ENCODE assay signal across 9 mouse cellular contexts in genomic region chrX:109076355-109076754, GRCm38 (mm10). TPM values are rescaled to one million over a fixed set of nuclear protein-coding genes. Genes with fewer than 3 reads are reported as not detected.
DNase-seq lines count a peak whose midpoint lies in the region; ATAC-seq and TF ChIP-seq lines count a peak whose summit lies in the region.
"Had no signal": no experiment of that assay in that cellular context is flagged by ENCODE, and none has a peak within 500 bp of the region (broad histone marks: within the 10 kb centered on the region; RNA-seq: fewer than 3 reads in every experiment).

No protein-coding gene starts in this region.

- no peak for DNase-seq in frontal cortex, postnatal 14 days (ENCODE audit: low spot score in 2 of 2)
- no peak for DNase-seq in liver, postnatal 0 days
- DNase-seq in liver, embryonic 11.5 days (ENCODE audit: low spot score): no peak
- DNase-seq in adipocyte (ENCODE audit: low spot score): peak; percentile 67
- DNase-seq in naive thymus-derived CD4-positive, alpha-beta T cell, adult 2 months (ENCODE audit: low read depth): peak; percentile 48
- no peak for DNase-seq in gastrocnemius, postnatal 25 days
- no peak for DNase-seq in midbrain, embryonic 10.5 days (ENCODE audit: low spot score)

- no peak overlapping the region for H3K4me3 ChIP-seq in liver, postnatal 0 days (ENCODE audit: low read depth, low read length)
- H3K4me3 ChIP-seq in liver, embryonic 11.5 days (ENCODE audit: low read depth, low read length): no peak overlapping the region
- H3K4me3 ChIP-seq in midbrain, embryonic 10.5 days: no peak overlapping the region
- H3K4me3 ChIP-seq: limb, embryonic 13.5 days had no signal

- H3K36me3 ChIP-seq in liver, postnatal 0 days (replicated peaks; ENCODE audit: insufficient read depth, low read length): no peaks in the 10 kb centered on the region
- no peaks in the 10 kb centered on the region for H3K36me3 ChIP-seq in liver, embryonic 11.5 days (ENCODE audit: control insufficient read depth, insufficient read depth, low read length)
- no peaks in the 10 kb centered on the region for H3K36me3 ChIP-seq in midbrain, embryonic 10.5 days
- H3K36me3 ChIP-seq: limb, embryonic 13.5 days had no signal

- 15% methylated on average over 3 of the region's 3 CpGs for WGBS in liver, postnatal 0 days (ENCODE audit: insufficient replicate concordance)
- WGBS in liver, embryonic 11.5 days: 14% methylated on average over 3 of the region's 3 CpGs
- 15% methylated on average over 3 of the region's 3 CpGs for WGBS in midbrain, embryonic 10.5 days

- no peaks in the 10 kb centered on the region for H3K27me3 ChIP-seq in liver, postnatal 0 days (ENCODE audit: insufficient read depth, low read length)
- H3K27me3 ChIP-seq in liver, embryonic 11.5 days (replicated peaks; ENCODE audit: control insufficient read depth, insufficient read depth, low read length): no peaks in the 10 kb centered on the region
- no peaks in the 10 kb centered on the region for H3K27me3 ChIP-seq in midbrain, embryonic 10.5 days (ENCODE audit: low read depth, poor library complexity, severe bottlenecking)
- H3K27me3 ChIP-seq: limb, embryonic 13.5 days had no signal

- no peaks in the 10 kb centered on the region for H3K4me1 ChIP-seq in liver, postnatal 0 days (ENCODE audit: insufficient read depth)
- H3K4me1 ChIP-seq in liver, embryonic 11.5 days (replicated peaks; ENCODE audit: control insufficient read depth, insufficient read depth, low read length): no peaks in the 10 kb centered on the region
- no peaks in the 10 kb centered on the region for H3K4me1 ChIP-seq in midbrain, embryonic 10.5 days
- H3K4me1 ChIP-seq: limb, embryonic 13.5 days had no signal

- H3K4me2 ChIP-seq in liver, postnatal 0 days (ENCODE audit: low read depth, low read length): no peak overlapping the region
- no peak overlapping the region for H3K4me2 ChIP-seq in liver, embryonic 11.5 days
- H3K4me2 ChIP-seq: limb, embryonic 13.5 days had no signal

- ATAC-seq in frontal cortex, adult (ENCODE audit: low TSS enrichment): peak; percentile 73
- ATAC-seq in liver, postnatal 0 days: no peak
- ATAC-seq in liver, embryonic 11.5 days (replicated peaks; ENCODE audit: low FRiP score): no peak

- no peak overlapping the region for H3K9ac ChIP-seq in liver, postnatal 0 days (replicated peaks)
- no peak overlapping the region for H3K9ac ChIP-seq in liver, embryonic 11.5 days (ENCODE audit: low read depth, low read length)
- H3K9ac ChIP-seq: limb, embryonic 13.5 days had no signal

- no peak for TF ChIP-seq EP300 in liver, postnatal 0 days (IDR thresholded peaks at IDR 0.05; ENCODE audit: low read depth)

- H3K9me3 ChIP-seq in liver, postnatal 0 days (ENCODE audit: low read length): no peaks in the 10 kb centered on the region
- H3K9me3 ChIP-seq in liver, embryonic 11.5 days (ENCODE audit: control insufficient read depth, low read length): no peaks in the 10 kb centered on the region
- no peaks in the 10 kb centered on the region for H3K9me3 ChIP-seq in midbrain, embryonic 10.5 days (replicated peaks)
- H3K9me3 ChIP-seq: limb, embryonic 13.5 days had no signal

- TF ChIP-seq CTCF in liver, postnatal 0 days (IDR thresholded peaks at IDR 0.05; ENCODE audit: low read depth): peak; percentile 60

- H3K27ac ChIP-seq in liver, postnatal 0 days (ENCODE audit: low read depth): no peak overlapping the region
- H3K27ac ChIP-seq in liver, embryonic 11.5 days (ENCODE audit: low read depth, low read length): no peak overlapping the region
- H3K27ac ChIP-seq in midbrain, embryonic 10.5 days (replicated peaks): no peak overlapping the region
- H3K27ac ChIP-seq: limb, embryonic 13.5 days had no signal

RNA-seq across cellular contexts. Expression of gene Sh3bgrl, which starts 18.8 kb away (rescaled TPM):
- polyA plus RNA-seq in liver, postnatal 0 days (2015; fragmentation: Nextera tagmentation; extraction: Ambion mirVana): 32.2 and 36.8 TPM in 2 replicates
- 89.2 and 93.5 TPM in 2 replicates for polyA plus RNA-seq in liver, embryonic 11.5 days (2014; fragmentation: Nextera tagmentation; extraction: Ambion mirVana)
- 10 to 100 TPM; 11.2 to 23.8 TPM for total RNA-seq in gastrocnemius, postnatal 25 days (2021)
- polyA plus RNA-seq in midbrain, embryonic 10.5 days (2016; fragmentation: Nextera tagmentation; extraction: Ambion mirVana): 148 and 175 TPM in 2 replicates

Comparison
In these comparisons a context has a peak if more than half of its experiments do, and no peak if none do; other contexts are left out.
1. DNase-seq: peak in adipocyte (single experiment) and naive thymus-derived CD4-positive, alpha-beta T cell, adult 2 months (single experiment); none in frontal cortex, postnatal 14 days (0 of 2), liver, postnatal 0 days (single experiment), liver, embryonic 11.5 days (single experiment), gastrocnemius, postnatal 25 days (single experiment) and midbrain, embryonic 10.5 days (single experiment).